Mouse (Mus musculus) intestine, postnatal 0 days (tissue): ENCODE results near the gene Ccdc177. TPM values are rescaled to one million over a fixed set of nuclear protein-coding genes. Genes with fewer than 3 reads are reported as not detected.

ENCODE experiments used
- ATAC-seq: fragments of 200-750 bp; cut with Nextera tagmentation; 2 replicates; pipeline ENCODE4 v1.8.0; 2017; ENCODE audit warnings: mild to moderate bottlenecking, moderate TSS enrichment, moderate library complexity
- H3K27ac ChIP-seq: fragments of 300-500 bp; sonication (generic); 2 replicates; pipeline ENCODE4 v1.5.1; 2014; ENCODE audit warnings: mild to moderate bottlenecking, low read depth, low read length, moderate library complexity
- H3K27me3 ChIP-seq: fragments of 300-500 bp; sonication (generic); replicated peaks from 2 replicates; pipeline ENCODE4 v1.6.1; 2014; ENCODE audit warnings: low read length, mixed read lengths; ENCODE audit not compliant: control insufficient read depth, insufficient read depth
- H3K36me3 ChIP-seq: fragments of 300-500 bp; sonication (generic); 2 replicates; pipeline ENCODE4 v1.6.1; 2014; ENCODE audit warnings: mild to moderate bottlenecking, moderate library complexity; ENCODE audit not compliant: control insufficient read depth, insufficient read depth
- H3K4me1 ChIP-seq: fragments of 300-500 bp; sonication (generic); replicated peaks from 2 replicates; pipeline ENCODE4 v1.6.1; 2014; ENCODE audit warnings: antibody characterized with exemption, low read length, mixed read lengths; ENCODE audit not compliant: control insufficient read depth, insufficient read depth
- H3K4me2 ChIP-seq: fragments of 300-500 bp; sonication (generic); replicated peaks from 2 replicates; pipeline ENCODE4 v1.6.1; 2014; ENCODE audit warnings: low read depth, mild to moderate bottlenecking, moderate library complexity
- H3K4me3 ChIP-seq: fragments of 300-500 bp; sonication (generic); 2 replicates; pipeline ENCODE4 v1.5.1; 2014; ENCODE audit warnings: low read depth, low read length
- H3K9ac ChIP-seq: fragments of 300-500 bp; sonication (generic); 2 replicates; pipeline ENCODE4 v1.6.1; 2014; ENCODE audit warnings: mild to moderate bottlenecking, low read depth, low read length
- H3K9me3 ChIP-seq: fragments of 300-500 bp; sonication (generic); 2 replicates; pipeline ENCODE4 v1.6.1; 2016; ENCODE audit warnings: mixed run types; ENCODE audit not compliant: control insufficient read depth
- CTCF ChIP-seq: sonication (generic); IDR thresholded peaks from 2 replicates; pipeline ENCODE4 v1.5.1; 2016; ENCODE audit warnings: low read depth, mild to moderate bottlenecking, control low read depth, antibody characterized with exemption, moderate library complexity
- WGBS: fragments of 180-500 bp; shearing (Covaris S2); extraction: QIAGEN DNeasy Blood & Tissue Kit; methylation state at CpG from one replicate; pipeline ENCODE4 v1.1.7; 2014; 5-methylcytosine and 5-hydroxymethylcytosine counted together
- polyA plus RNA-seq: library from polyadenylated mRNA; unstranded; fragments of >200 nt; fragmentation: Nextera tagmentation; extraction: Ambion mirVana; gene quantifications from 2 replicates; pipeline ENCODE4 v1.2.1, GENCODE M21; 2015

Gene Ccdc177
- polyA plus RNA-seq, 1 experiment from 2014 or later, result 0.03 TPM

DNA sequence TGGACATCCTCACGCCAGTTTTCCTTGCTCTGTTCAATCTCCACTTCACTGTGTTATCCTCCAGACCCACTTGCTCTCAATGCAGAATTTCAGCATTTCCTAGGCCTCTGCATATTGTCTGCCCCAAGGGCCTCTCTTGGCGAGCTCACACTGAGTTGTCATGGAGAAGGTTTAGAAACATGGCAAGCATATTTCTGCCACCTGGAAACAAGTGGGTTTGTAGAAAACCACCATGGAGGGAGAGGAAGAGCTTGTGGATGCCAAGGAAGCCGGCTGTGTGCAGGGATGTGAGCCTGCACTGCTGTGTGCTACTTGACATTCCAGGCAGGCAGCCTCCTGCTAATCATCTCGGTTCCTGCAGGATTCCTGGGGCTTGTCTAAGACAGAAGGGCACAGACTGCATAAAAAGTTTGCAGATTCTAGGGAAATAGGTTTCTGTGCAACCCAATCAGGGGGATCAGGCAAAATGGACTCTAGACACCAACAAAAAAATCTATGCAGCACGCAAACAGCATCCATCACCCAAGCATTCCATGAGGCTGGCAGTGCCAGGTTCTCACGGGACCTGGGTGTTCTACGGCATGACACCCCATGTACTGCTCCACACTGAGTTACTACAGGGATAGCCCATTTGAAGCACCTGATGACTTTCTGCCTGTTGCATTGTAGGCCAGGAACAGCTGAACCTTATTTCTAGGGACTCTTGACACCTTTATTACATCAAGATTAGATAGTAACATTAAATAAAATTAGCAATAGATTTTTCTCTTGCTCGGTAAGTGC, 14.3 kb downstream of the Ccdc177 start:
- Histone ChIP-seq H3K9me3 (no peaks in the 10 kb centered on the region), H3K27ac (no peak overlapping the region), H3K36me3 (no peaks in the 10 kb centered on the region), H3K4me3 (no peak overlapping the region), H3K4me2 (no peak overlapping the region), H3K9ac (no peak overlapping the region), H3K4me1 (no peaks in the 10 kb centered on the region), H3K27me3 (0 out of 2 replicates have a peak, but pooled peaks cover 5% of the 10 kb centered on the region)
- TF ChIP-seq CTCF, result no peak
- no peak for ATAC-seq
- WGBS, result 61% methylated on average over 8 of the region's 8 CpGs

- H3K9ac ChIP-seq, result no peak overlapping the region
- no peak for ATAC-seq
- H3K9me3 ChIP-seq, result no peaks in the 10 kb centered on the region
- no peak overlapping the region for H3K4me2 ChIP-seq
- H3K4me3 ChIP-seq, result no peak overlapping the region
- no peaks in the 10 kb centered on the region for H3K36me3 ChIP-seq
- 81% methylated on average over 1 of the region's 1 CpGs for WGBS
- TF ChIP-seq CTCF, result no peak
- no peak overlapping the region for H3K27ac ChIP-seq
- no peaks in the 10 kb centered on the region for H3K4me1 ChIP-seq
- no peaks in the 10 kb centered on the region; the same call in 1 of the 2 replicates for H3K27me3 ChIP-seq
These were observed 15.9 kb downstream of the Ccdc177 start for GRCm38 (mm10) chr12:80744614-80745013.

DNA sequence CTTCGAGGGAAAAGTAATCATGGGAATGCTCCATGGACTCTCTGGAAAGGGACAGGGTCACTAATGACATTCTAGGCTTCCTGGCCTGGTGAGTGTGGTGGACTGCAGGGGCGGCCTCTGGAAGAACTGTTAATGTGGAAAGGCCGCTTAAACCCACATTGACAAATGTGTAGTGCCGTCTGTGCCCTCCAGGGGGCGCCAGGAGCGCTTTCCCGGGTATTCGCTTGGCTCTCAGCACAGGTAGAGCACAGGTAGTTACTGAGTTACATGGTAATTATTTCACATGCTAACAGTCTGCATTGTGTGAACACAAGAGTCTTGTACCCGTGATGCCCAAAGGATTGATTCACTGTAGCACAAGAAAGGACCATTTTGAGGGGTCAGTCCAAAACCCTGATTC, 21.0 kb downstream of the Ccdc177 start:
- Histone ChIP-seq H3K4me3 (no peak overlapping the region), H3K9me3 (no peaks in the 10 kb centered on the region), H3K4me1 (no peaks in the 10 kb centered on the region), H3K4me2 (no peak overlapping the region), H3K9ac (no peak overlapping the region), H3K36me3 (no peaks in the 10 kb centered on the region), H3K27me3 (peaks cover 5% of the 10 kb centered on the region; the same call in 1 of the 2 replicates), H3K27ac (no peak overlapping the region)
- 37% methylated on average over 9 of the region's 9 CpGs for WGBS
- peak; percentile 77 for TF ChIP-seq CTCF
- ATAC-seq, result no peak

GRCm38 (mm10) chr12:80737283-80737600, 23.2 kb downstream of the Ccdc177 start:
- no peaks in the 10 kb centered on the region for H3K9me3 ChIP-seq
- 58% methylated on average over 5 of the region's 5 CpGs for WGBS
- no peak overlapping the region for H3K4me3 ChIP-seq
- H3K4me1 ChIP-seq, result no peaks in the 10 kb centered on the region
- no peak overlapping the region for H3K9ac ChIP-seq
- peaks cover 5% of the 10 kb centered on the region; the same call in 1 of the 2 replicates for H3K27me3 ChIP-seq
- no peak overlapping the region for H3K4me2 ChIP-seq
- ATAC-seq, result no peak
- H3K27ac ChIP-seq, result no peak overlapping the region
- no peak for TF ChIP-seq CTCF
- no peaks in the 10 kb centered on the region for H3K36me3 ChIP-seq

- Histone ChIP-seq H3K9ac (no peak overlapping the region), H3K4me2 (no peak overlapping the region), H3K9me3 (no peaks in the 10 kb centered on the region), H3K36me3 (no peaks in the 10 kb centered on the region), H3K27ac (no peak overlapping the region), H3K4me1 (no peaks in the 10 kb centered on the region), H3K4me3 (no peak overlapping the region), H3K27me3 (peaks cover 5% of the 10 kb centered on the region; the same call in 1 of the 2 replicates)
- 27% methylated on average over 13 of the region's 13 CpGs for WGBS
- TF ChIP-seq CTCF, result no peak
- ATAC-seq, result no peak
These were observed 23.8 kb downstream of the Ccdc177 start for GRCm38 (mm10) chr12:80736464-80737282.
